Mouse (Mus musculus) lung, postnatal 25 days (tissue): ENCODE measurements around the gene Ralgapb.
A peak's percentile ranks its signal among the peaks of the same experiment; 100 is the strongest.

Source experiments
- DNase-seq: peaks from one replicate; pipeline ENCODE4 v3.0.0; 2022; ENCODE audit warnings: low spot score

Gene Ralgapb

DNA sequence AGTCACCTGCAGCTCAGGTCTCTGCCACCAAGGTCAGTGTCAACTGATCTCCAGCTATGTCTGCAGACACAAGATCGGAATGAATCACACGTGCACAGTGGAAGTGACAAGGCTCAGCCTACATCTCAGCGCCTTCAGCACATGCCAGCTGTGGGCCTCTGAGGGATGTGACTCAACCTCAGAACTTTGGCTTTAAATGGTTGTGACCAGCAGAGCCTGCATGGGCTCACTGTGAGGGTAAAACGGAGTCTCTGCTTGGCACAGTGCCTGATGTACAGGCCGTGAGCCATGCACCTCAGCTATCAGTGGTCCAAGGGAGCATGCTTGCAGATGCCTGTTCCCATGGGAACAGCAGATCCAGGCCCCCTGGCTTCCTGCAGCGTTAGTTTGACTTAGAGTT lies 108.9 kb downstream of the Ralgapb start:
- no peak for DNase-seq

- DNase-seq, result peak; percentile 71
Observed at GRCm38 (mm10) chr2:158519071-158519470, 109.4 kb downstream of the Ralgapb start.

DNA sequence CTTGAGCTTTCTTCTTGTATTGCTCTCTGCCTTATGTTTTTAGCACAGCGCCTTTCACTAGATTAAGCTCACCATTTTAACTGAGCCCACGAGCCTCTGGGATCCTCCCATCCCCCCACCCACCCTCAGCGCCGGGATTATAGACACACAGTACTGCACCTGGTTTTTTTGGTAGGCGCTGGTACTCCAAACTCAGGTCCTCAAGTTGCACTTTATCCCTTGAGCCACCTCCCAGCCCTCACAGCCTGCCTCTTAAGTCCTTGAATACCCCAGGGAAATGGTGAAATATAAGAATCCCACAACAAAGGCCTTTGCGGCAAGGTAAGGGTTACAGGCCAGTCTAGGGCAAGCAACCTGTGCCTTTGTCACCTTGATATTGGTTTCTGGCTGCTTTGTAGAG lies 110.2 kb downstream of the Ralgapb start:
- no peak for DNase-seq

DNA sequence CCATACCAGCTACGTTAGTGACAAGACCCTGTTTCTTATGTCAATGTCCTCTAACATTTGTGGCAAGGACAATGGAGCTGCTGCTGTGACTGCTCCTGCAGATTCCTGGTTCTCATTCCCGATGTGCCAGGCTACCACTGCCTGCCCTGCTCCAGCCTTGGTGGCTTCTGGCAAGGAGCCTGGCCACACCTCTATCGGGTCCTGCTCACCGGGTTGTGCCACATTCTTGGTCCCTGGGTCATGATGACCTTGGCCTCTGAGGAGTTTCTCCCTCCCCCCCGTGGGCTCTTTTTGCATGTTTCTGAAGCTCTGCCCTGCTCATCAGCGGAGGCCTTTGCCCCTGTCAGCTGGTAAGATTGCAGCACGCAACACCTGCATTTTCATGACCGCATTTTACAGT lies 113.4 kb downstream of the Ralgapb start:
- DNase-seq, result peak; percentile 70

DNA sequence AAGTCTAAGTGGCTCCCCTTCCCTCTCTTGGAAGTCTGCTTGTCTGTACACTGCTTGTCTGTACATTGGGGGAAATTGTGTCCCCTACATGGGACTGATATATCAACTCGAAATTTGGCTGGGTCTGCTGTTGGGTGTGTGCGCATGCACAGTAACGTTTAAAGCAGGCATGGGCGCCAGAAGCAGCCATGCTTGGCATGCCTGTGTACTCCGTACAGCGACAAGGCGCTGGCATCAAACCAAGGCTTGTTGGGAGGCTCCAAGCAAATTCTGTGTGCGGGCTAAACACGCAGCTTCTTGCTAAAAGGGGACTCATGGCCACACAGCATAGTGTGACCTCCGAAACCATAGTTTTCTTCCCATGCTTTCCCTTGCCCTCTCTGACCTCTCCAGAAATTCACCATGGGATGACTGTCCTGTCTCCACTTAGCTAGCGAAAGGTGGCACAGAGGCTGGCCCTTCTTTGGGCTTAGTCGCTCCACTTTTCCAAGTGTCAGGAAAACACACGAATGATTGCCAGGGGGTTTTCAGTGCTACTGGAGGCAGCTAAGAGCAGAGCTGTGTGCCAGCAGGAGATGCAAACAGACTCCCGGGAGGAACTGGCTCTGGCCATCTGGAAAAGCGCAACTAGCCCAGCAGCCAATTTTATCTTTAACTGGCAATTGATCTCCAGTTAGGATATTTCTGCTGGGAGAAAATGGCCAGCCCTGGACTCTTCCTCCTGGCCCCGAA lies 114.6 kb downstream of the Ralgapb start:
- no peak for DNase-seq

DNA sequence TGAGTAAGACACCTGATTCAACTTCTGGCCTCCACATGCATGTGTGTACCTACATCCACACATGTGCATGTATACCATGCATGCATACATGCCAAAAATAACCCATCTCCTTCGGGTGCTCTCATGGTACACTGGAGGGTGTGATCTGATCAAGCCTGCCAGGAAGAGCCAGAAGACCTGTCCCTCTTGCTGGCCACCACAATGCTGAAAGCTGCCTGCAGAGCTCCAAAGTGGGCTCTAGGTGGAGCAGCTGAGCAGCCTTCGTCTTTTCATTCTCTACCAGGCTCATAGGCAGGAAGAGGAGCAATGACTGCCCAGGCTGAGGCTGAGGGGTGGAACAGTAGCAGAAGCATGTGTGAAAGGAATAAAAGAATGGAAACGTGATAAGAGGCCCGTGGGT lies 124.4 kb downstream of the Ralgapb start:
- peak; percentile 55 for DNase-seq

DNA sequence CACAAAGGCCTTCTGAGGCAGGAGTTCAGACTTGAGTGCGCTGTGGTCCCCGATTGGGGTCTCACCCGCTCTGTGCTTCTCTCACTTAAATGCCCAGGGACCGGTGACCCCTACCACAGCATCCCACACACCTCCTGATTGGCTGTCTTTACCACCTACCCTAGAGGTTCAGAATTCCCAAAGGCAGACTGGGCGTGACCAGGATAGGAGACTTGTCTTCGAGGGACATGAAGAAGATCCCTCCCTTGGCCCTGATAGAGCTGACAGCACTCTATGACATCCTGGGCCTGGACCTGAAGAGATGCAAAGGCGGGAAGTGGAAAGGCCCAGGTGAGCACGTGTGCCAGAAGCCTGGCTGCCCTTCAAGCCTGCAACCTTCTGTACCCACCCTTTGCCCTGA lies 124.9 kb downstream of the Ralgapb start:
- no peak for DNase-seq

DNA sequence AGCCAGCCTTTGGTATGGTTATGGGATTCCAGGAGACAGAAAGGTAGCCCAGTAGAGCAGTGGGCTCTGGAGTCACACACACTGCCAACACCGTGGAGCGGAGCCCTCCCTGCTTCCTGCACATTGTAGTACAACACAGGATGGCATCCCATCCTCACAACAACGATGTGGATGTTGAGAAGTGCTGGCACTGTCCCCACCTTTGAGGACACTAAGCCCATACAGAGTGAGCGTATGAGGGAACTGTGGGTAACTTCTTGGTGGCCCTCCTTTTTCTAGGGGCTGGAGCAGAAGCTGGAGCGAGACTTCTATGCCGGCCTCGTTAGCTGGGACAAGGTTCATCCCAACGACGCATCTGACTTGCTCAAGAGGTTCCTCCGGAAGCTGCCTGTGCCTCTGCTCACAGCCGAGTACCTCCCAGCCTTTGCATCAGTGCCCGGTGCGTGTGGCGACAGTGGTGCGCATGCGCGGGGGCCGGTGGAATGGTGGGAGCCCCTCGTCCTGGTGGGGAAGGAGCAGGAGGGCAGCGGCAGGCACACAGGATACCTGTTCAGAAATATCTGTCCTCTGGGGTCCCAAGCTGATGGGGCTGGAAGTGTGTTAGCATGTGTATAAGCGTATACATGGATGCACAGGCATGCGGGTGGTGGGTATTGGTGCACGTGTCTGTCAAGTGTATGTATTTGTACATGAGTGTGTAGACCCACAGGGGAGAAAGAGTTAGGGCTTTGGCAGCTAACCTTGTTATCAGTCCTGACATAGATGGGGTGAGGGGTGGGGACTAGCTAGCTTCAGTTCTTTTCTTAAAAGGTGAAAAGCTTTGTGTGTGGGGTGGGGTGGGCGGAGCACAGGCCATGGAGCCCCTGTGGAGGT lies 130.0 kb downstream of the Ralgapb start:
- DNase-seq, result no peak

- DNase-seq, result no peak
Observed at GRCm38 (mm10) chr2:158541286-158541685, 131.6 kb downstream of the Ralgapb start.

GRCm38 (mm10) chr2:158545266-158545665 lies 135.6 kb downstream of the Ralgapb start:
- DNase-seq, result no peak

DNA sequence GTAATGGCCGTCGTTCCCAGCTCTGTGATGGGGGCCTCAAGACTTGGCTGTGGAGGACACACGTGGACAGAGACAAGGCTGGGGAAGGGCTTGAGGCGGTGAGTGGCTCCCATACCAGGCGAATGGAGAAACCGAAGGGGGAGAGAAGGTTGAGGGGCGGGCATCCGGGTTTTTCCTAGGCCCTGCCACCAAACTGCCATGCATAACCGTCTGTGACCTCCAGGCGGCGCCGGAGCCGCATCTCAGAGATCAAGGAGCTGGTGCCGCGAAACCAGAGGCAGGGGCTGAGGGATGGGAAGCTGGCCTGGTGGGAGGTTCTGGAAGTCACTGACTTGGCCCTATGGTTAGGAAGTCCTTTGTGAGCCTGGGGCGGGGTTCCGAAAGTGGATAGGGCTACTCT lies 137.1 kb downstream of the Ralgapb start:
- peak; percentile 58 for DNase-seq
